Mouse (Mus musculus): ENCODE results near the gene Nt5c3.

DNA sequence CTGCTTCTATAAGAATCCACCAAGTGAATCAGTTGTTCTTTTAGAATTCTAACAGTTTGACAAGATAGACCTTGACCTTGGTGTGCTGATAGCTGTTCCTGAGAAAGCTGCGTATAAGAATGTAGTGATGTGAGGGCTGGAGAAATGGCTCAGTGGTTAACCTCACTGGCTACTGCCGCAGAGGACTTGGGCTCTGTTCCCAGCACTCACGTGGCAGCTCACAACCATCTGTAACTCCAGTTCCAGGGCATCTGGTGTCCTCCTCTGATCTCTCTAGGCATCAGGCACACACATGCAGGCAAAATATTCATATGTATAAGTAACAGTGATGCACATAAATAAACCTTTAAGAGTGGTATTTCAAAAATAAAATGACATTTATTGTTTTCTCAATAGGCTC lies 15.8 kb downstream of the Nt5c3 start:
- TF ChIP-seq POLR2A (IDR thresholded peaks at IDR 0.05; ENCODE audit: insufficient read depth, low read depth, low read length) (no peak), CTCF (IDR thresholded peaks at IDR 0.05) (no peak)

Measured in heart, adult 2 months (tissue).